Mouse (Mus musculus) lung, postnatal 0 days (tissue): ENCODE measurements at regions not wholly inside any gene's neighbourhood (a gene's known extent, or its start where the extent isn't known, plus 50 kb on each side); places are given as distances from the start of the nearest gene placed in this dataset.

ENCODE experiments used
- ATAC-seq: fragments of 200-750 bp; cut with Nextera tagmentation; 2 replicates; pipeline ENCODE4 v1.8.0; 2017; ENCODE audit warnings: moderate library complexity
- DNase-seq: peaks from one replicate; pipeline ENCODE4 v3.0.0-alpha.2; 2016; ENCODE audit warnings: low spot score
- H3K27ac ChIP-seq: fragments of 300-500 bp; sonication (generic); 2 replicates; pipeline ENCODE4 v1.5.1; 2014; ENCODE audit warnings: antibody characterized with exemption, mild to moderate bottlenecking, low read length, mixed read lengths
- H3K27me3 ChIP-seq: fragments of 300-500 bp; sonication (generic); replicated peaks from 2 replicates; pipeline ENCODE4 v1.6.1; 2014; ENCODE audit warnings: low read length, mixed read lengths; ENCODE audit not compliant: insufficient read depth
- H3K36me3 ChIP-seq: fragments of 300-500 bp; sonication (generic); 2 replicates; pipeline ENCODE4 v1.6.1; 2014; ENCODE audit warnings: low read length, mixed read lengths; ENCODE audit not compliant: insufficient read depth
- H3K4me1 ChIP-seq: fragments of 300-500 bp; sonication (generic); 2 replicates; pipeline ENCODE4 v1.6.1; 2014; ENCODE audit warnings: antibody characterized with exemption, low read depth, low read length, mixed read lengths; ENCODE audit not compliant: insufficient read depth
- H3K4me2 ChIP-seq: fragments of 300-500 bp; sonication (generic); replicated peaks from 2 replicates; pipeline ENCODE4 v1.6.1; 2014; ENCODE audit warnings: low read depth, mild to moderate bottlenecking, low read length, moderate library complexity, mixed read lengths
- H3K4me3 ChIP-seq: fragments of 300-500 bp; sonication (generic); 2 replicates; pipeline ENCODE4 v1.5.1; 2014; ENCODE audit warnings: low read depth, low read length
- H3K9ac ChIP-seq: fragments of 300-500 bp; sonication (generic); replicated peaks from 2 replicates; pipeline ENCODE4 v1.6.1; 2014; ENCODE audit warnings: low read depth, mild to moderate bottlenecking
- H3K9me3 ChIP-seq: fragments of 300-500 bp; sonication (generic); 2 replicates; pipeline ENCODE4 v1.6.1; 2016; ENCODE audit warnings: low read length, mixed read lengths
- CTCF ChIP-seq: IDR thresholded peaks from 2 replicates; pipeline ENCODE4 v1.5.1; 2016; ENCODE audit warnings: antibody characterized with exemption, mild to moderate bottlenecking
- EP300 ChIP-seq: IDR thresholded peaks from 2 replicates; pipeline ENCODE4 v1.6.1; 2016; ENCODE audit warnings: antibody characterized with exemption, mild to moderate bottlenecking, control low read depth
- WGBS: fragments of 180-500 bp; shearing (Covaris S2); extraction: QIAGEN DNeasy Blood & Tissue Kit; methylation state at CpG from one replicate; pipeline ENCODE4 v1.1.7; 2014; 5-methylcytosine and 5-hydroxymethylcytosine counted together

DNA sequence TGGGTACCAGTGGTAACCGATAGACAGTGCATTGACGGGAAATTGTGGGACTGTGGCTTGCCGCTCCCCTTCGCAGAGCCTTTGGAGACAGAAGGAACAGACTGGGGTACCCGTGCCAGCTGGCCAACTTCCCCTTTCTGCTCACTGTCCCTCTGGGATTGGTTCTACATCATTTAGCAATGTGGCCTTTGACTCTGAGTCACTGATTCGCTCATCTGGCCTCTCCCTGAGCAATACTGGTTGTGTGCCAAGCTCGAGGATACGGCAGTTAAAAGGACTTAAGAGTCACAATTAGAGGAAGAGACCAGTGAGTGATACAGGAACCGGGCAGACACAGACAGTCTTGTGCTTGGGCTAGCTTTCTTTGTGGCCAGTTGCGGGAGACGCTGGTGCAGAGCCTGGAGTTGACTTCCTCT lies 117.4 kb upstream of the Zfp507 start:
- no peak overlapping the region for H3K4me3 ChIP-seq
- no peak overlapping the region for H3K9ac ChIP-seq
- 49% methylated on average over 11 of the region's 11 CpGs for WGBS
- peak; percentile 56 for DNase-seq
- no peak for TF ChIP-seq CTCF
- TF ChIP-seq EP300: no peak
- no peak overlapping the region for H3K4me2 ChIP-seq
- H3K36me3 ChIP-seq: no peaks in the 10 kb centered on the region
- no peaks in the 10 kb centered on the region for H3K27me3 ChIP-seq
- ATAC-seq: peak; percentile 52
- H3K4me1 ChIP-seq: no peaks in the 10 kb centered on the region
- H3K9me3 ChIP-seq: no peaks in the 10 kb centered on the region
- H3K27ac ChIP-seq: no peak overlapping the region

DNA sequence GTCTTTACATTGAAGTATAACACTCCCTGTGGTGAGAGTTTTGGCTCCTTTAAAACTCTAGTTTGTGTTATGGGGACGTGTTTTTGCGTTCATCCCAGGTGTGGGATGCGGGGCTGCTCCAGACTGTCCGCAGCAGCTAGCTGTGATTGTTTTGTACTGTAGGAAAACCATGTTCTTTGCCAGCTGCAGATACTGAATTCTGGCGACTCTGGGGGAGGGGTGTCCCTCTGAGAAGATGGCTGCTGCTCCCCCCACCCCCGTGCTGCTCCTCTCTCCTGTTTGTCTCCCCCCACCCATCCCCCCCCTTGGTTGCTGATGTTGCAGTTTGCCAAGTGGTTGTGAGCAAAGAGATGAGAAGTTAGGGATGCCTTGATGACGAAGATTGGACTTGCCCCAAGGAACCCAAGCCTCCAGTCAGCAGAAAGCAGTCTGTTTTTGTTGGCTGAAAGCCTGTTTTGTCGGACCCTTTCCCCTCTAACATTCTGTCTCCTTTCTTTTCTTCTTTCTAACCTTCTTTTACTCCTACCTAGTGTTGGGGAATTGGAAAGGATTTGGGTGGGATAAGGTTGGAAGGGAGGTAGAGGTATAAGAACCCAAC lies 107.4 kb upstream of the Zfp507 start:
- H3K36me3 ChIP-seq: no peaks in the 10 kb centered on the region
- no peaks in the 10 kb centered on the region for H3K9me3 ChIP-seq
- TF ChIP-seq EP300 (no peak), CTCF (no peak)
- H3K4me3 ChIP-seq: no peak overlapping the region
- no peaks in the 10 kb centered on the region for H3K4me1 ChIP-seq
- H3K9ac ChIP-seq: no peak overlapping the region
- no peak overlapping the region for H3K4me2 ChIP-seq
- H3K27me3 ChIP-seq: no peaks in the 10 kb centered on the region
- no peak overlapping the region for H3K27ac ChIP-seq
- ATAC-seq: no peak
- DNase-seq: no peak
- WGBS: 36% methylated on average over 8 of the region's 8 CpGs

DNA sequence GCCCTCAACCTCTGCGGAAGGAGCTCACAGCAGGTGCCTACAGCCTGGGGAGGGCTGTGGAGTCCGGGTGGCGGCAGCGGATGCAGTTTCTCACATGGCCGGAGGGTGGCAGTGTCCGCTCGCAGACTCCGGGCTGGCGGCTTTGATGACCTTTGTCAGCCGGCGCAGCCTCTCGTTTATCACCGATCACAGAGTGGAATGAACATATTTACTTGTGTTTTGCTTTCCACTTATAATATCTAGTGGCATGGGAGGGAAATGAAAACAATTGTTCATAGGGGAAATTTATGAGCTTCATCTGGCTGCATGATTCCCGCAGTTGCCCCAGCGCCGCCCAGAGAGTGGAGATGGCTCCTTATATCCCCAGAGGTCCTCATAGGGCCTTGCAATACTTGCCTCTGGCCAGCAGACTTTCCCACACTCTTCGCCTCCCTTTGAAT lies 99.2 kb upstream of the Zfp507 start:
- H3K9me3 ChIP-seq: no peaks in the 10 kb centered on the region
- H3K4me1 ChIP-seq: no peaks in the 10 kb centered on the region
- WGBS: 10% methylated on average over 17 of the region's 17 CpGs
- no peaks in the 10 kb centered on the region for H3K27me3 ChIP-seq
- peak; percentile 57 for ATAC-seq
- peak; percentile 93 for TF ChIP-seq CTCF
- no peak for TF ChIP-seq EP300
- no peak overlapping the region for H3K9ac ChIP-seq
- DNase-seq: peak; percentile 67
- H3K36me3 ChIP-seq: no peaks in the 10 kb centered on the region
- H3K4me2 ChIP-seq: peak overlapping the region; percentile 19
- no peak overlapping the region for H3K27ac ChIP-seq
- no peak overlapping the region for H3K4me3 ChIP-seq

DNA sequence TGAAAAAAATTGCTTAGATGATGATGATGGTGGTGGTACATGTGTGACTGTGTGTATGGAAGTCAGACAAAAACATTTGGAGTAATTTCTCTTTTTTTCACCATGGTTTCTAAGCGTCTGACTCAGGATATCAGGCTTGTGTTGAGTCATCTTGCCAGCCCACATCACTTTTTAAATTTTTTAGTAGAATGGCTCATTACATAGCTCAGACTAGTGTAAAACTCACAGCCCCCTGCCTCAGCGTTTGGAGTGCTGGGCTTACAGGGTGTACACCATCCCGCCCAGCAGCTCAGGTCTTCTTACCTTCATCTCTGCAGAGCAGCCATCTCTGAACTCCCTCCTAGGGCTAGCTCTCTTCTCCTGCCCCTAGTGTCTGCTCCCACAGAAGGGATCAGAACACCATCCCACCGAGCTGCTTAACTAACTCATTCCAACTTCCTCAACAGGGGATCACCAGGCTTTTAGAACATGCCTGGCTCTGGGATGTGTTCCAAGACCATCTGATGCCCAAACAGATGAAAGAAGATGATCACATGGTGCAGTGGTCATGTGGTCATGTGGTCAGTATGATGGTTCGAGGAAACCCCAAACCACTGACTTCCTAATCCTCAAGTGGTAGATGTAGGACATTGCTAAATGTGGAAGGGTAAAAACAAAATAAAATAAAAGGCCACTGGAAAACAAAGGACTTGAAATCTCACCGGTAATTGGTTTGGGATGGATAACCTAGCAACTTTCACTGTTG lies 96.1 kb upstream of the Zfp507 start:
- Histone ChIP-seq H3K27ac (no peak overlapping the region), H3K4me1 (no peaks in the 10 kb centered on the region), H3K27me3 (no peaks in the 10 kb centered on the region), H3K4me3 (no peak overlapping the region), H3K4me2 (no peak overlapping the region), H3K9ac (no peak overlapping the region), H3K9me3 (no peaks in the 10 kb centered on the region), H3K36me3 (no peaks in the 10 kb centered on the region)
- WGBS: 74% methylated on average over 6 of the region's 6 CpGs
- ATAC-seq (no peak), DNase-seq (no peak)
- TF ChIP-seq CTCF (no peak), EP300 (no peak)

DNA sequence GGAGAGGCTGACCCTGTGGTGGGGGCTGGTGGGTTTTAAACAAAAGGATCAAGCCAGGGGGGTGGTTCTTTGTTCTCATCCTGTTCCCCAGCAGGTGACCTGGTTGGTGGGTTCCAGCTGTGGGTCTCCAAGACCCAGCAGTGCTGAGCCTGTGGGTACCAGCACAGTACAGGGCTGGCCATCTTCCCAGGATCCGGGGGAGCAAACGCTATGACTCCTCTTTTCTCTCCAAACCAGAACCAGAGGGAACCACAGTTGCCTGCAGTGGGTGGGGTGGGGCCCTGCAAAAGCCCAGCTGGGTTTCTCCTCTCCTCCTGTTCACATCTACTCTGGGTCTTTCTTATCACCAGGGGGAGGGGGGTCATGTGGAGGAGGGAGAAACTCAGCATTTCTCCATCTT lies 90.5 kb upstream of the Zfp507 start:
- H3K4me3 ChIP-seq: no peak overlapping the region
- DNase-seq (no peak), ATAC-seq (no peak)
- H3K4me1 ChIP-seq: no peaks in the 10 kb centered on the region
- WGBS: 30% methylated on average over 2 of the region's 2 CpGs
- TF ChIP-seq EP300 (no peak), CTCF (no peak)
- H3K4me2 ChIP-seq: no peak overlapping the region
- no peak overlapping the region for H3K9ac ChIP-seq
- H3K27me3 ChIP-seq: no peaks in the 10 kb centered on the region
- H3K36me3 ChIP-seq: no peaks in the 10 kb centered on the region
- no peaks in the 10 kb centered on the region for H3K9me3 ChIP-seq
- H3K27ac ChIP-seq: no peak overlapping the region

DNA sequence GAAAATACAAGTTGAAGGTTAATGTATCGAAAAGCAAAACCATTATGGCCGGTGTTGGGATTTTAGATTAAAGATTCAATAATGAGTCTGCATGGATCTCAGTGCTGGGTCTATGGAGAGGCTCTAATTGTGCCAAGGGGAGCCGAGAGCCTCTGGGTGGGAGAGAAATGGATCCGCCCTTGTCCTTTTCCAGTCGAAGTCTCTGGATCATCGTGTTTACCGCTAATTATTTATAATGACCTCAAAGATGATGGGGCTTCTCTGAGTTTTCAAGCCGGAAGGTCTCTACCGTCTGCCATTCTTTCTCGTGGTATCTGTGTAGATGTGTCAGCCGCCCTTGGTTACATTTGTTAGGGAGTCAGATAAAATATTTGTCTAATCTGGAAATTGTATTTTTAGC lies 83.2 kb upstream of the Zfp507 start:
- no peaks in the 10 kb centered on the region for H3K9me3 ChIP-seq
- WGBS: 89% methylated on average over 11 of the region's 11 CpGs
- ATAC-seq (no peak), DNase-seq (no peak)
- TF ChIP-seq EP300: no peak
- no peak for TF ChIP-seq CTCF
- no peak overlapping the region for H3K9ac ChIP-seq
- H3K4me3 ChIP-seq: no peak overlapping the region
- H3K4me1 ChIP-seq: no peaks in the 10 kb centered on the region
- H3K27ac ChIP-seq: no peak overlapping the region
- no peaks in the 10 kb centered on the region for H3K27me3 ChIP-seq
- H3K4me2 ChIP-seq: no peak overlapping the region
- H3K36me3 ChIP-seq: no peaks in the 10 kb centered on the region
